Comparison of ENCODE assay signal across 22 mouse cellular contexts in genomic region chr7:97549301-97549700, GRCm38 (mm10). TPM values are rescaled to one million over a fixed set of nuclear protein-coding genes. Genes with fewer than 3 reads are reported as not detected.
DNase-seq lines count a peak whose midpoint lies in the region.
"Had no signal": no experiment of that assay in that cellular context is flagged by ENCODE, and none has a peak within 500 bp of the region (broad histone marks: within the 10 kb centered on the region; RNA-seq: fewer than 3 reads in every experiment).

No protein-coding gene starts in this region.

- H3K4me1 ChIP-seq in forebrain, embryonic 10.5 days = no peaks in the 10 kb centered on the region
- H3K4me1 ChIP-seq: embryonic facial prominence, embryonic 13.5 days; embryonic facial prominence, embryonic 15.5 days; forebrain, embryonic 13.5 days; forebrain, embryonic 15.5 days had no signal

- intact Hi-C loops in gastrocnemius, postnatal 14 days (cut with DNase I; ENCODE audit: low total_unique reads) = no loop called here

- H3K36me3 ChIP-seq in forebrain, embryonic 10.5 days (replicated peaks) = no peaks in the 10 kb centered on the region
- H3K36me3 ChIP-seq: forebrain, embryonic 15.5 days had no signal

- no peak overlapping the region for H3K4me3 ChIP-seq in forebrain, embryonic 10.5 days
- H3K4me3 ChIP-seq: embryonic facial prominence, embryonic 13.5 days; embryonic facial prominence, embryonic 15.5 days; erythroblast, embryonic 14.5 days; forebrain, embryonic 13.5 days; forebrain, embryonic 15.5 days had no signal

- H3K27me3 ChIP-seq in forebrain, embryonic 10.5 days (ENCODE audit: poor library complexity, severe bottlenecking) = no peaks in the 10 kb centered on the region
- H3K27me3 ChIP-seq: embryonic facial prominence, embryonic 13.5 days; embryonic facial prominence, embryonic 15.5 days; forebrain, embryonic 13.5 days; forebrain, embryonic 15.5 days had no signal

- H3K27ac ChIP-seq in forebrain, embryonic 10.5 days = no peak overlapping the region
- H3K27ac ChIP-seq: embryonic facial prominence, embryonic 13.5 days; embryonic facial prominence, embryonic 15.5 days; forebrain, embryonic 13.5 days; forebrain, embryonic 15.5 days had no signal

- 95% methylated on average over 10 of the region's 10 CpGs for WGBS in forebrain, embryonic 10.5 days

- no peaks in the 10 kb centered on the region for H3K9me3 ChIP-seq in forebrain, embryonic 10.5 days
- H3K9me3 ChIP-seq: embryonic facial prominence, embryonic 13.5 days; embryonic facial prominence, embryonic 15.5 days; forebrain, embryonic 13.5 days; forebrain, embryonic 15.5 days had no signal

- peak; percentile 39 for DNase-seq in gastrocnemius, adult 18-20 months (ENCODE audit: low spot score)
- no peak for DNase-seq in gastrocnemius, postnatal 14 days
- DNase-seq in heart, adult 11 months = peak; percentile 73
- DNase-seq in heart, adult 18-20 months = no peak
- peak; percentile 70 for DNase-seq in skeletal muscle tissue, adult 2 months (ENCODE audit: low read depth, low spot score)
- no peak for DNase-seq in forebrain, embryonic 10.5 days (ENCODE audit: extremely low spot score, low spot score)
- DNase-seq: adrenal gland, adult 2 months; adrenal gland, postnatal 10 days; adrenal gland, postnatal 25 days; cerebellum, adult 11 months; cerebellum, adult 18-20 months; cerebellum, adult 8-10 months; cerebellum, adult 9-11 months; cerebellum, postnatal 14 days; cerebellum, postnatal 36 days; embryo, embryonic 11 days; forebrain, postnatal 0 days had no signal

RNA-seq across cellular contexts. Expression of gene Aamdc, which starts 30.0 kb away (rescaled TPM):
- total RNA-seq in gastrocnemius, adult 18-20 months (2021) = 100 to 1,000 TPM; 125 to 130 TPM
- total RNA-seq in gastrocnemius, postnatal 14 days (2021) = 100 to 1,000 TPM; 107 to 112 TPM
- 10 to 100 TPM; 63.9 to 67.8 TPM for total RNA-seq in heart, adult 18-20 months (2021)
- 30.9 and 32.0 TPM in 2 replicates for polyA plus RNA-seq in forebrain, embryonic 10.5 days (2016; fragmentation: Nextera tagmentation; extraction: Ambion mirVana)

RNA-seq across cellular contexts. Expression of gene Rsf1, which starts 30.4 kb away (rescaled TPM):
- 10 to 100 TPM; 13.1 to 16.2 TPM for total RNA-seq in gastrocnemius, adult 18-20 months (2021)
- 10 to 100 TPM; 12.4 to 12.6 TPM for total RNA-seq in gastrocnemius, postnatal 14 days (2021)
- total RNA-seq in heart, adult 18-20 months (2021) = 10 to 100 TPM; 14.3 to 16.1 TPM
- 22.3 and 23.4 TPM in 2 replicates for polyA plus RNA-seq in forebrain, embryonic 10.5 days (2016; fragmentation: Nextera tagmentation; extraction: Ambion mirVana)

Comparison
In these comparisons a context has a peak if more than half of its experiments do, and no peak if none do; other contexts are left out.
1. DNase-seq: peak in gastrocnemius, adult 18-20 months (single experiment), heart, adult 11 months (single experiment) and skeletal muscle tissue, adult 2 months (single experiment); none in gastrocnemius, postnatal 14 days (single experiment), heart, adult 18-20 months (0 of 2) and forebrain, embryonic 10.5 days (single experiment).